Mouse (Mus musculus) kidney, postnatal 14 days (tissue): ENCODE results near the gene Rreb1.
A peak's percentile ranks its signal among the peaks of the same experiment; 100 is the strongest.

ENCODE experiments used
- DNase-seq: peaks from one replicate; pipeline ENCODE4 v3.0.0; 2022; ENCODE audit warnings: mixed read lengths

The Rreb1 gene

DNA sequence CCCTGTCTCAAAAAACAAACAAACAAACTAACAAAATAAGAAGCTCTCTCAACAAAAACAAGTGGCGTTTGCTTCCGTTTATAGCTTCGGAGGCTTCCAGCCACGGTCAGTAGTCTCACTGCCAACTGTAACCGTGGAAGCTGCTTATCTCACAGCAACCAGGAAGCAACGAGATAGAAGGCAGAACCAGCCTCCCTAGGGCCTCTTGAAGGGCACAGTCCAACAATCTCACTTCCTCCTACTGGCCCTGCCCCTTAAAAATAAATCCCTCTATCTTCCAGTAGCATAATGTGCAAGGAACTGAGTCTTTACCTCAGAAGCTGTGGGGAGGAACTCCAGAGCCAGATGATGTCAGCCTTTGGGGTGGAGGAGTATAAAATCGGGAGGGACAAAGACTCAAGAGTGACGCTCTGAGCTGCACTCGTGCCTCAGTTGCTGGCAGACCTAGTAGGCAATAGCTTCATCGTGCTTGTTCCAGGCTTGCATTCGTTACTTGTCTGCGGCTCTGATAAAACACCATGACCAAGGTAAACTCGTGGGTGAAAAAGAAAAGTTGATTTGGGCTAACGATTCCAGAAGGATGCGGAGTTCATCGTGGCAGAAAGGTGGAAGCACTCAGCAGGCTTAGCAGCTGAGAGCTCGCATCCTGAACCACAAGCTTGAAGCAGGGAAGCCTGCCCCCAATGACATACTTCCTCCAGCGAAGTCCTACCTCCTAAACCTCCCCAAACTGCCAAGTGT, 180.5 kb downstream of the Rreb1 start:
- no peak for DNase-seq

DNA sequence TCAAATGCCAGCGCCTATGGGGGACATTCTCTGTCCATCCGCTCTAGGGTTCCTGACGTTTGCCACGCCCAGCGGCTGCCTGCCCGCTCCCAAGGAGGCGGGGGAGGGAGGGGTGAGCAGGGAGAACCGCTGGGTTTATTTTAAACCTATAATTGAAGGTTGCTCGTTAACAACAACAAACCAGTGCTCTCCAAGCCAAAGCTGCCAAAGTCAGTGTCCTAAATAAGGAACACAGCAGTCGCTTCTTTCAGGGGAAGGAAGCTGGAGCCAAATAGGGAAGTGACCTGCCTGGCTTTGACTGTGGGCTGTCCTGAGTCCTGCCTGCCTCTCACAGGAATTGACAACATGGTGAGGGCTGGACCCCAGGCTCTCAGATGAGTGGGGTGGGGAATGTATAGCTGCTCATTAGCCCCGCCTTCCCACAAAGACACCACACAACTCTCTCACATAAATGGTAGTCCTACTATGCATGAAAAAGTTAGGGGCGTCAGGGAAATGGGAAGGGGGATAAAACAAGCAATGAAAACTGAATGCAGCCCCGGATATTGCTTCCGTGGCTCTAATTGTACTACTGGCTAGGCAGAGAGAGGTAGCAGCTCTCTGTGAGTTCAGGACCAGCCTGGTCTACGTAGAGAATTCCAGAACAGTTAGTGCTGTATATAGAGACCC, 181.2 kb downstream of the Rreb1 start:
- DNase-seq = no peak

DNA sequence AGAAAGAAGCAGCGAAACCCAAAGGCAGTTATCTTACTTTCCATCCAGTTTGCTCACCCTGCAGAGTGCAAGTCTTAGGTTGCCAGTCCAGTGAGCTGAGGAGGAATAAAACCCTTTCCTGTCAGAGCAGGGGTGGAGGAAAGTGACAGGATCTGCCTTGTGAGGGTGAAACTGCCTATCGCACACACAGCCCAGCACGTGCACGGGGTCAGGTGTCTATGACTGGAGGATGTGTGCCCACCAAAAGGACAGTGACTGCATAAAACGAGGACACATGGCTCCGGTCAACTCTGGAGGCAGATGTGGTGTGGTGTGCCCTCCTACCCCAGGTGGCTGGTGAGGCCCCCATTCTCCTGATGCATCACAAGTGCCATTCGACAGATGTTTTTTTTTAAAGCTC, 181.7 kb downstream of the Rreb1 start:
- DNase-seq = no peak

DNA sequence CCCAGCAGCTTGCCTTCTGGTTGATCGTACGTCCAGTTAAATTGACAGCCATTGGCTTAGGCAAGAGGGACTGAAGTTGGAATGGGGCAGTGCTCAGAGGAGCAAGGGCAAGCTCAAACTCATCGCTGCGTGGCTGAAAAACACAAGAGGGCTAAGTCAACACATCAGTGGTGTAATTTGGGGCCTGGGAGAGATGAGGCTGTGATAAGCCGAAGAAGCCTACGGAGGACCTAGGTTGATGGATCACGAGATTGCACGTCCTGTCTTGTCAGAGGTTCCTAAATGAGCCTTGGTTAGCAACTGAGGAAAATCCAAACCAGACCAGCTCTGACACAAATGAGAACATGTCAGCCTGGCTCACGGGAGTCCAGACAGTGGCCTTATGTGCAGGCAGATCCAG, 184.3 kb downstream of the Rreb1 start:
- no peak for DNase-seq

DNA sequence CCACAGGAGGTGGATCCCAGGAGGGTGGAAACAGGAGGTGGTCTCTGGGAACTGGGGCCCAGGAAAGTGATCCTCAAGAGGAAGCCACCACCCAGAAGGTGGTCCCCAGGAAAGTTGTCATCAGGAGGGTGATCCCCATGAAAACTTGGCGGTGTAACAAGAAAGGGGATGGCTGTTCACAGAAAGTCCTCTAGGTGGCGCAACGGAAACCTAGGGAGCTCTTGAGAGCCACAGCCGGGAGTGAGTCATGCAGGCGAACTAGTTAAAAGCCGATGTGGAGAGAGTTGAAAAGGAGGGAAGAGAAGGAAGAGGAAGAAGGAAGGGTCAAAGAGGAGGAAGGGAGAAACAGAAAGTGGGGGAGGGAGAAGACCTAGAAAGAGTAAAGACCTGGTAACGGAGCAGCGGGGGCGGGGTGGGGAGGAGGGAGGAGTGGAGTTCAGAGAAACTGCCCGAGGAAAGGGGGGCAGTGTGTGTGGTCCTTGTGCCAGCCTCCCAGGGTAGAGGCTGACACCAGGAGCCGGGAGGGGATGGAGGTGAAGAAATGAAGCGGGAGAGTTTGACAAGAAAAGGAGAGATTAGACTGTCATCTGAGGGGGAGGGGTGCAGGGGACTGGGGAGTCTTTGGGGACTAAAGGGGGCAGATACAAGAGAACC, 185.3 kb downstream of the Rreb1 start:
- peak; percentile 80 for DNase-seq

DNA sequence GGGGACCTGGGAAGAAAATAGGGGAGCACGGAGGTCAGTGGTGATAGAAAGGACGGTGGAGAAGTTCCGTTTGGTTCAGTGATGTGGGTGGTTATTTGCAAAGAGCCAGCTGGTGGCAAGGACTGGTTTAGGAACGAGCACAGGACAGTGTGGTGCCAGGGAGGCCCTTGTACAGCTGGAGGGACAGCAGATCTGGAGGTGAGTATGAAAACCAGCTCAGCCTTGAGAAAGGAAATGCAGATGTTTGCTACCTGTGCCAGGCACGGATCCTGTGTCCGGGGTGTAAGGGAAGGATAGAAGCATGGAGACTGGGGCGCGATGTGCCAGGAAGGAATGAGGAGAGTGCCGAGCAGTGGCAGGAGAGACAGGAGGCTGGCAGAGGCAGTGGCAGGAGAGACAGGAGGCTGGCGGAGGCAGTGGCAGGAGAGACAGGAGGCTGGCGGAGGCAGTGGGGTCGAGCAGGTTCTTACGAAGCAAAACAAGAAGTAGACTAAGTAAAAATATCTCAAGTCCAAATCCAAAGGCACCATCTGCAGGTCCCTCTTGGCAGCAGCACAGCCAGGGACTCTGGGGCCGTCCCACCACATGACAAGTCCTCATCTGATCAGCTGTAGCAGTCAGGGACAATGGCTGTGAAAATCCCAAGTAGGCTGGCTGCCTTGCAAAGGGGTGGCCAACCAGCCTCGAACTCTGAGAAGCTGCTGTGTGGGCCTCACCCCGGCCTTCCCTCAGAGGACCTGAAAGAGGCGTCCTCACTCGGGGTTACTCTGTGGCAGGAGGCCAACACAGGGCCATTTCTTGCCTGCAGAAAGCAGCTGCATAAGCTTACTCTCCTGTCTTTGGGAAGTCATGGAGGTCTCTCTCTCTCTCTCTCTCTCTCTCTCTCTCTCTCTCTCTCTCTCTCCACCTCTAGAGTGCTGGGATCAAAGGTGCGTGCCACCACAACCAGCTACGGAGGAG, 186.2 kb downstream of the Rreb1 start:
- no peak for DNase-seq

DNA sequence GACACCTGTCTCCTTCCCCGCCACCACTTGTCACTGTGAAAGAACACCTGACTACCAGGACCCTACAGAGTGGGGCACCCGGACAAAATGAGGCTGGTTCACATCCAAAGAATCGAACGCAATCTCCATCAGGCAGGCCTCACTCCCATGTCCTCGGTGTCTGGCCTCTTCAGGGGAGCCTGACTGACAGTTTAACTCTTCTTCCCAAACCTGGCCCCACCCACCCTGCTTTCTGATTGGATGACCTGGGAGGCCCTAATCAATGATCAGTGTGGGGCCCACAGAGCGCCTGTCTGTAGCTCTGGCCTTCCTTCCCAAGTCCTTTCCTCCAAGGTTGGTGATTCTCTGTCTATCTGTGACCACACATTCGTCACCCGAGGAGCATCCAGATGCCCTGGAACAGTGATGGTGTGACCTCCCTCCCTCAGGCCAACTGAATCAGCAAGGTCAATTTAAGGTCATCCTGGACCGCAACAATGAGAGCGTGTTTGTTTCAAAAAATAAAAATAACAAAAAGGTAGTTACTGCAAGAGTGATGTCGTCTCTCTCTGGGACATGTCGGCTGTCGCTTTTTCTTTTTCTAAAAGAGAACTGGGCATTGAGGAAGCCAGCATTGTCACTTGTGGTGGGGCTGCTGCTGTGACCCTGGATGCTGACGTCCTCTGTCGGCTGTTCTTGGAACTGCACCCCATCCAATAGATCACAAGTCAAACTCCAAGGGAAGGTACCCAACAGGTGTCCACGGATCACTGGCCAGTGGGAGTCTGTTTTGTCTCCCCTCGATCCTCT, 187.1 kb downstream of the Rreb1 start:
- no peak for DNase-seq

DNA sequence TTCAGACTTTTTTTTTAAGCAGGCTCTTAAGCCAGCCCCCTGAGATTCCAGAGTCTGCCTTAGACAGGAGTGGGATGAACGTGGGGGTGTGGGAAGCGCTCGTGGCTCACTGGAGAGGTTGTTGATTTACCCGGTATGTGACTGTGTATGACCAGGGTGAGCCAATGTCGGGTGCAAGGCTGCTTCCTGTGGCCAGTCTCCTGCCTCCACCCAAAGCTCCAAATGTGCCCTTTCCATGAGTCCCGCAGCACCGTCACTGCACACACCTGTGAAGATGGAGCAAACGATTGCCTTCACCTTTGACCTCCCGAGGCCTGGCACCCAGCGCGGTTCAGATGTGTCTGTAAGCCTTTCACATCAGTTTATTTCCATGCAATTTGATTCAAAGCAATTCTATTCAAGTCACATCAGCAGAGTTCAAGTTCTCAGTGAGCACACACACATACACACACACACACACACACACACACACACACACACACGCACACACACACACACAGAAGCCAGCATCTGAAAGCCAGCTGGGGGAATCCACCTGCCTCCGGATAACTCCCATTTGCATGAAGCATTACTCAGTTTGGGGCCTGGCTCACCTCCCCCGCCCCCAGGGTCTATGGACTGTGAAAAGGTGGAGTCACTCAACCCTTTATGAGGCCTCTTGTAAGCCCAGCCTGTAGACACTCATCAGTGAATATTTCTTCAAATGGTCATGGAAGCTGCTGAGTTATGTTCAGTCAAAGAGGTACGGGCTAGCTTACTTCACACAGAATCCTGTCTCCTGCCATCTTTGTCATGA, 188.3 kb downstream of the Rreb1 start:
- peak; percentile 37 for DNase-seq

DNA sequence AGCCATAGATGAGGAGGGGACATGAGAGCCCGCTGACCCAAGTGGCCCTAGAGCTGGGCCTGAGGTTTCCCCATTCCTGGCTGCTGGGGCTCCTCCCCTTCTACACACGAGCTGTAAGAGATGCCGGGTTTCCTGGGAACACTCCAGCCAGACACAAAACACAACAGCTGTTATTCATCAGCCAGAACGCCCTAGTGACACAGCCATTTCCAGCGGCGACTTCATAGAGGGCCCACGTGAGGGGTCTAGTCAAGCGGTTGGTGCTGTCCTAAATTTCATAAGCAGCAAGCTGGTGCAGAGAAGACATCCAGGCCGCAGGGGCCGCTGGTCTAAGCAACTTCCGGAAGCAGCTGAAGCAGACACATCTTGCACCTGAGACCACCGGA, 188.8 kb downstream of the Rreb1 start:
- DNase-seq = peak; percentile 73

DNA sequence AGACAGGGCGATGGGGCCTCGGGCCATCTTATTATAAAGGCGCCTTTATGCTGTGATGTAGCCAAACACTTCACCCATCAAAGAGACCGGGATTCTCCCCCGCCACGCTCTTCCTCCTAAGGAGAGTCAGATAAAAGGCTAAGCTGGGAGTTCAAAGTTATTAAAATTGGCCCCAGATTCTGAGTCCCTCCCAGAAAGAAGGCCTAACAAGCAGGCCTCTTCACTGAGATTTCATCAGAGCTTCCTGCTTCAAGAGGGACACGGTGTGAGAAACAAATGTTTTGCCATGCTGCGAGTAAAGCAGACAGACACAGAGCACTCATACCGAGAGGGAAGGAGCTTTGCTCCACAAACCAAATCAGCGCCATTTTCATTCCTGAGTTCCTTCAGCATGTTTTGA, 189.4 kb downstream of the Rreb1 start:
- no peak for DNase-seq

DNA sequence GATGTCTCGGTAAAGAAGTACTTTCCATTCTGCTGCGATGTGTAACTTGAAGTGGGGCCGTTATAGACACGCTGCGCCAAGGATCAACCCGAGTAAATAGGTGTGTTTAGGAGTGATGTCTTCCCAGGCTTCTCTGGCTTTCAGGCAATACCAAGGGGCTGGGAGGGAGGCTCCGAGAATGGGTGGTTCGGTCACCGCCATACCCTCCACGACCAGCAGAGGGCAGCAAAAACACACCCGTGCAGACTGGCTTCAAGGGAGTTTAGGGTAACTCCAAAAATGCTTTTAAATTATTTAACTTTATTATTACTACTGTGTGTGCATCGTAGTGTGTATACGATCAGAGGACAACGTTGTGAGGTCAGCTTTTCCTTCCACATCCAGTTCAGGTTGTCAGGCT, 191.1 kb downstream of the Rreb1 start:
- peak; percentile 88 for DNase-seq

DNA sequence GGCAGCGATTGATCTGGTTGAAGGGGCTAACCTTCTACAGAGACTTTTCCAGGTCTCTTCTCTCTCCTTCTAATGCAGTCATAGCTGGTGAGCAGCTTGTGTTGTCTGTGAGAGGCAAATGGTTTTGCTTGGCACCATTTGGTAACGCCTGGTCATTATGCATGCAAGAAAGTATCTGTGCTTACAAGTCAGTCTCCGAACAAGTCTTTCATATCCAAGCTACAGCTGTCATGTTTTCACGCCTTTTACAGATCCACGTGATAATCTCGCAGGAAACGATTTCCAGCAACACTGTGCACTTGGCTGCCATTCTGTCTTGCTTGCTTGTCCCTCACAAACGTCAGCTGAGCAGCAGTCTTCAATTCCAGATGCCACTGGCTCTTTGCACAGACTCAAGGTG, 191.8 kb downstream of the Rreb1 start:
- no peak for DNase-seq

DNA sequence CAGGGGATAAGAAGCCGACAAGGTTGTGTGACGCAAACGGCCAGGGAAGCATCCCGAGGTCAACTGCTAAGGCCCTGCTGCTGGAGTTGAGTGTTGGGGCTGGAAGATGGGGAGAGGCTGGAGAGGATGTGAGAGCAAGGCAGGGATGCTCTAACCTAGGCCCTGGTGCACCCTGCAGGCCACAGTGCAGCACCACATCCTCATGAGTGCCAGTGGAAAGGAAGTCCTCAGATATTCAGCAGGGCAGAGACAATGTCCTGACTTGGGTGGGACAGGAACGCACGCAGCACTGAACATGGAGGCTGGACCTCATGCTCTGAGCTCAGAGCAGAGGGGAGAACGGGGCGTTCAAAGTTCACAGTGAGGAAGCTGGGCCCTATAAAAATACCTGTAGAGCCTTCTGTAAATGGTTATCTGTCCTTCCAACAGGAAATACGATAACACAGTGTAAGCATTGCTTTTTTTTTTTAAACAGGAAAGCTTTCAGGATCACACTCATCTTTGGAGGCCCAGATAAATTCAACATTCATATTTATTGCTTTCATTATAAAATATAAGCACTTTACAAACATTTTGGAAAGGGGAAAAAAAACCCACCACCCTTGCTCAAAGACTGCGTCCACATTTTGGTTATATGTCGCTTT, 192.8 kb downstream of the Rreb1 start:
- DNase-seq = no peak

DNA sequence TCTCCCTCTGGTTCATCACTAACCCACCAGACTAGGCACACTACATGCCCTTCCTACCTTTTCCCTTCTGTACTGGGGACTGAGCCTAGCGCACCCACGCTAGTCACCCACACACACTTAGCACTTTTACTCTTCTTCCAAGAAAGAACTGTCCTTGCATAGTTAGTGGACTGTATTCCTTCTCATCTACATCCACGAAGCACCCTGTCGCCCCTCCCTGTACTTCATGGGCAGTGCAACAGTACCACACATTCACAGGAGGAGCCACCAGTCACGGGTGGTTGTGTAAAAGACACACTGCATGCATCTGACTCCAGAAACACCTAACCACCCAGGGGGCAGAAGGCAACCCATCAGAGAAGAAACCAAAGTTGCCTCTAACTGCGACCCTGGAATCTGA, 195.8 kb downstream of the Rreb1 start:
- no peak for DNase-seq

DNA sequence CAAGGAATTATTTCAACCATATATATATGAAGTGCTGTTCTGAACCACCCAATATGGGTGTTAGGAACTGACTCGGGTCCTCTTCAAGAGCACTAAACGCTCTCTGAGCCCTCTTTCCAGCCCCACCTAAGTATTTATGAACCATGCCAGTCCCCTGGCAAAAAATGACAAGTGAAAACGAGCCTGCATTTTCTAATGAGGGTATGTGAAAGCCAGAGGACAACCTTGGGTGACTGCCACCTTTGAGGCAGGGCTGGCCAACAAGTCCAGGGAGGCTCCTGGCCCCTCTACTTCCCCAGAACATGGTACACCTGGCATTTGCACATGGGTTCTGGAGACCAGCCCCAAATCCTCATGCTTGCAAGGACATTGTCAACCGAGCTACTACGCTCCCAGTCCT, 196.5 kb downstream of the Rreb1 start:
- DNase-seq = no peak

DNA sequence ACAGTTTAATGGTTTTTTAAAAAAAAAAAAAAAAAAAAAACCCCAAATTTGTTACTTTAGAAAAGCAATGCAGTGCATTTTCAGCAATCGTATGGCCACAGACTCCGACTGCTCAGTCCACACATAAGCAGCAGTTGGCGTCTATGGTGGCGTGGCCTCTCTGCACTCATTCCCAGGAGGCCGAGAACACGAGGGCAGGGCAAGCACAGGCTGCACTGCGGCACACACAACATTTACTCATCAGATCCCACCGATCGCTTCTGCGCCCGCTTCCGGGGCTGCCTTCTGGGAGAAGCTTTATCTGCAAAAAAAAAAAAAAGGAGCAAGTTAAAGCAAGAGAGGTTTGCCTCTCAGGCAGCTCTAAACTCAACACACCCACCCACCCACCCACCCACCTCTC, 201.3 kb downstream of the Rreb1 start:
- DNase-seq = no peak

DNA sequence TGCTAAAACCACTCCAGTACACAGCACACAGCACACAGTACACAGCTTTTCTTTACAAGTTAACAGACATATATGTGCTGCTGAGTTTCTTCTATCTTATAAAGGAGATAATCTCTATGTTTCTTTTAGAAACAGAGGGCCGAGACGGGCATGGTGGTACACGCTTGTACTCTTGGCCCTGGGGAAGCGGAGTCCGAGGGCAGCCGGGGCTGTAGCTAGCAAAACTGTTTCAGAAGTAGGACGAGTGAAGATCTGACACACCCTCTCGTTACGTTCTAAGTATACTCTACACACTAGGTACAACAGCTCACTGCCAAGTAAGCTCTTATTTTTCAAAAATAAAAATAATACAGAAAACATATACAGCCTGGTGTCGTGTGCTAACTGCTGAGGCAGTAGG, 202.1 kb downstream of the Rreb1 start:
- no peak for DNase-seq

DNA sequence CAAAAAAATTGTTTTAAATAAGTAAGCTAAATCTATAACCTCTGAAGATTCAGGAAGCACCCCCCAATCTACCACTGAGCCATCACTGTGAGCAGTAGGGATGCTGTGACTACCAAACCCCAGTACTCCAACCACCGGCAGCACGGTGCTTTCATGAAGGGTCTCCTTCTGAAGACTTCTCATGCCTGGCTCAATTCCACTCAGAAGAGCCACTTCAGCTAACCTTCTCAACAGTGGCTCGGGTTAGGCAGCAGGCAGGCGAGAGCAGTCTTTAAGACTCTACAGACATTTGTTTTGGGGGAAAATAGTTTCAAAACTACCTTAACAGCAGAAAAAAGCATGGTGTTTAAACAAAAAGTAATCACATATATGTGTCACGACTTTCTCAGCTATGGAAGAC, 202.9 kb downstream of the Rreb1 start:
- no peak for DNase-seq

DNA sequence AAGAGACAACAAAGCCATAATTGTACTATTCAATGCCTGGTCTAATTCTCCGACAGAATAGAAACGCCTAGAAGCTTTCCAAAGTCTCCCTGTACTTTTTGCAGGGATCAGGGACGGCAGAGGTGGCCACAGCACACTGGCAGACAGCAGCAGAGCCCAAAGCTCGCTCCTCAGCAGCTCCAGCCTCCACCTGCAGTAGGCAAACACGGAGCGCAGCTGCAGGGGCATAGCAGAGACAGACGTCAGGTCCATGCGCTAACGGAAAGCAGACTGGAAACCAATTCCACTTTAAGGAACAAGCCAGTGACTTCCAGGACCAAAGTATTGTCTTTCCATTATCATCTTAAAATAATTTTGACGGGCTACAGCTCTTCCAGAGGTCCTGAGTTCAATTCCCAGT, 208.0 kb downstream of the Rreb1 start:
- no peak for DNase-seq

DNA sequence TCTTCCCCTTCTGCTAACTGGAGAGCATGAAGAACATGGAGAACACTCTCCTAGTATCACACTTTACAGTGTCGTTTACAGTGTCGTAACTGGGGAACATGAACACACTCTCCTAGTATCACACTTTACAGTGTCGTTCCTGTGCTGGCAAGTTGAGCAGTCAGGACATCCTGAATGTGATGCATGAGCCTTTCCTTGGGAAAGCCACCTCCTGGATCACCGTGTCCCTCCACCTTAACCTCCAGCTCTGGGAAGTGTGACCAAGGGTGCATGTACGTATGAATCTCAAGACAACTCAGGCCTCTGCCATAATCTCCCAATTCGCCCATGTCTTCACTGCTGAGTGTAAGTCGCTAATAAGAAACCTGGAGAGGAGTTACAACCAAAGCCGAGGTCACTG, 211.5 kb downstream of the Rreb1 start:
- no peak for DNase-seq
